Mouse (Mus musculus) bone marrow macrophage, adult 2 months (primary cell): ENCODE results near the gene Olfr71.

Source experiments
- CTCF ChIP-seq: IDR thresholded peaks from 2 replicates; pipeline ENCODE4 v1.5.1; 2012; ENCODE audit warnings: low read depth, mild to moderate bottlenecking, low read length, moderate library complexity
- POLR2A ChIP-seq: IDR thresholded peaks from 2 replicates; pipeline ENCODE4 v1.6.1; 2012; ENCODE audit warnings: mild to moderate bottlenecking, low read depth, low read length, borderline replicate concordance

DNA sequence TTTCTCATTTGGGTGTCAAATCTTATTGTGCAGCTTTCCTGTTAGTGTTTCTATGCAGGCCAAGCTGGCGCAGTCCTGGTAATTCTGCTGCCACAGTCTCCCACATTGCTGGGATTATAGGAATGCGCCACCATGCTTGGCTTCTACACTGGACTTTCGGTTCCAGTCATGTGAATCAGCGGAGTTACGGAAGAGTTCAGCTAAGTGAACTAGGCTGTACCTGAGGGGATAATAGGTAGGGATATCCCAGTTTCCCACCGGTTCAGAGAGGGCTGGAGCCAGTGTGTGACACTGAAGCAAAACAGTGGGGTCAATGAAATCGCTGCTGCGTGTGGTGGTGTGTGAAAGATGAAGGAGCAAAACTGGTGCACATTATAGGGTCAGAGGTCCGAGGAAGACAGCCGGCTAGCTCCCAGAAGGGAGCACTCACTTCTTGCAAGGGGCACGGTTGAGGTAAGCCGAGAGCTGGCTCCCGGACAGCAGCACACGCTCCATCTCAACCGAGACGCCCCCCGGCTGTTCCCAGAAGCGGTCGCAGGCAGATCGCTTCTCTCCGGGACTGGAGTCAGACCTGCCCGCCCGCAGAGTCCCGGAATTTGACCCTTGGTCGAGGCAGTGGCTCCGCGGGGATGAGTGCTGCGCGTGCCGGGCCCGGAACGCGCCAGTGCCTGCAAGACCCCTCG, 54.3 kb downstream of the Olfr71 start:
- TF ChIP-seq CTCF (no peak), POLR2A (no peak)
